Mouse (Mus musculus) embryonic facial prominence, embryonic 11.5 days (tissue): ENCODE results near the gene Tbk1. TPM values are rescaled to one million over a fixed set of nuclear protein-coding genes. Genes with fewer than 3 reads are reported as not detected.

Experiments used
- ATAC-seq: fragments of 200-750 bp; cut with Nextera tagmentation; replicated peaks from 2 replicates; pipeline ENCODE4 v1.8.0; 2017; ENCODE audit warnings: low read depth; ENCODE audit not compliant: insufficient number of reproducible peaks, low FRiP score, low TSS enrichment
- DNase-seq: peaks from one replicate; pipeline ENCODE4 v3.0.0-alpha.2; 2015; ENCODE audit warnings: low spot score
- H3K27ac ChIP-seq: fragments of 300-500 bp; sonication (generic); replicated peaks from 2 replicates; pipeline ENCODE4 v1.5.1; 2014; ENCODE audit warnings: mild to moderate bottlenecking, low read depth, low read length, control low read depth
- H3K27me3 ChIP-seq: fragments of 300-500 bp; sonication (generic); 2 replicates; pipeline ENCODE4 v1.6.1; 2014; ENCODE audit warnings: mild to moderate bottlenecking, low read length, moderate library complexity, mixed read lengths; ENCODE audit not compliant: control insufficient read depth, insufficient read depth
- H3K36me3 ChIP-seq: fragments of 300-500 bp; sonication (generic); replicated peaks from 2 replicates; pipeline ENCODE4 v1.6.1; 2014; ENCODE audit warnings: low read depth, mild to moderate bottlenecking, low read length, moderate library complexity, mixed read lengths; ENCODE audit not compliant: control insufficient read depth, insufficient read depth
- H3K4me1 ChIP-seq: fragments of 300-500 bp; sonication (generic); 2 replicates; pipeline ENCODE4 v1.6.1; 2014; ENCODE audit warnings: low read length, mixed read lengths; ENCODE audit not compliant: control insufficient read depth, insufficient read depth
- H3K4me2 ChIP-seq: fragments of 300-500 bp; sonication (generic); 2 replicates; pipeline ENCODE4 v1.6.1; 2014; ENCODE audit warnings: low read depth, mild to moderate bottlenecking, control low read depth, low read length, moderate library complexity
- H3K4me3 ChIP-seq: fragments of 300-500 bp; sonication (generic); 2 replicates; pipeline ENCODE4 v1.5.1; 2014; ENCODE audit warnings: low read depth, low read length, control low read depth
- H3K9ac ChIP-seq: fragments of 300-500 bp; sonication (generic); replicated peaks from 2 replicates; pipeline ENCODE4 v1.6.1; 2014; ENCODE audit warnings: mild to moderate bottlenecking, control low read depth, low read length
- H3K9me3 ChIP-seq: fragments of 300-500 bp; sonication (generic); replicated peaks from 2 replicates; pipeline ENCODE4 v1.6.1; 2016; ENCODE audit warnings: mild to moderate bottlenecking, low read length, inconsistent platforms, mixed read lengths; ENCODE audit not compliant: control insufficient read depth
- WGBS: fragments of 180-500 bp; shearing (Covaris S2); extraction: QIAGEN DNeasy Blood & Tissue Kit; methylation state at CpG from one replicate; pipeline ENCODE4 v1.1.7; 2014; 5-methylcytosine and 5-hydroxymethylcytosine counted together
- polyA plus RNA-seq: library from polyadenylated mRNA; unstranded; fragments of >200 nt; fragmentation: Nextera tagmentation; extraction: Ambion mirVana; gene quantifications from 2 replicates; pipeline ENCODE4 v1.2.1, GENCODE M21; 2014

Tbk1 gene
- polyA plus RNA-seq, 1 experiment from 2014 or later, result 35.2 TPM

GRCm38 (mm10) chr10:121530365-121531003 is 56.1 kb downstream of the Tbk1 start:
- Histone ChIP-seq H3K4me3 (no peak overlapping the region), H3K9me3 (no peaks in the 10 kb centered on the region), H3K9ac (no peak overlapping the region), H3K27me3 (no peaks in the 10 kb centered on the region), H3K36me3 (no peaks in the 10 kb centered on the region), H3K4me1 (no peaks in the 10 kb centered on the region), H3K27ac (no peak overlapping the region), H3K4me2 (no peak overlapping the region)
- DNase-seq (no peak), ATAC-seq (no peak)
- 85% methylated on average over 8 of the region's 8 CpGs for WGBS

DNA sequence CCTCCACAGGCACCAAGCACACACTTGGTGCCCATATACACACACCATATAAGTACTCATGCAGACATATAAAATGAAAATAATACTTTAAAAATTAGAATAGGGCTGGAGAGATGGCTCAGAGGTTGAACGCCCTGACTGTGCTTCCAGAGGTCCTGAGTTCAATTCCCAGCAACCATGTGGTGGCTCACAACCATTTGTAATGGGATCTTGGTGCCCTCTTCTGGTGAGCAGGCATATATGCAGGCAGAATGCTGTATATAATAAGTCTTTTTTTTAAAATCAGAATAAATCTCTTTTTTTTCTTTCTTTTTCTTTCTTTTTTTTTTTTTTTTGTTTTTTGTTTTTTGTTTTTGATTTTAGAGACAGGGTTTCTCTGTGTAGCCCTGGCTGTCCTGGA is 57.3 kb downstream of the Tbk1 start:
- 84% methylated on average over 1 of the region's 1 CpGs for WGBS
- Histone ChIP-seq H3K4me1 (no peaks in the 10 kb centered on the region), H3K9me3 (no peaks in the 10 kb centered on the region), H3K9ac (no peak overlapping the region), H3K36me3 (no peaks in the 10 kb centered on the region), H3K4me2 (no peak overlapping the region), H3K27me3 (no peaks in the 10 kb centered on the region), H3K27ac (no peak overlapping the region), H3K4me3 (no peak overlapping the region)
- DNase-seq, result no peak
- no peak for ATAC-seq

GRCm38 (mm10) chr10:121528470-121528869 is 58.1 kb downstream of the Tbk1 start:
- no peak for ATAC-seq
- no peak overlapping the region for H3K9ac ChIP-seq

DNA sequence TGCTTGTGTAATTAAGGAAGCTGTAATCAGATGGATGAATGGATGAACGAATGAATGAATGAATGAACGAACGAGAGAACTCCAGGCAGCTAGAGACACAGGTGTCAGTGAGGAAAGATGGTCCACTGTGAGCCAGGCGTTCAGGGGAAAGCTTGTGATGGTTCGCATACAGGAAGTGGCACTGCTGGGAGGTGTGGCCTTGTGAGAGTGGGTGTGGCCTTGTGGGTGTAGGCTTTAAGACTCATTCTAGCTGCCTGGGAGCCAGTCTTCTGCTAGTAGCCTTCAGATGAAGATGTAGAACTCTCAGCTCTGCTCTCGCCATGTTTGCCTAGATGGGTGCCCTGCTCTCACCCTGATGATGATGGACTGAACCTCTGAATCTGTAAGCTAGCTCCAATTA is 59.5 kb downstream of the Tbk1 start:
- H3K9ac ChIP-seq, result no peak overlapping the region
- DNase-seq, result no peak
- no peaks in the 10 kb centered on the region for H3K9me3 ChIP-seq
- H3K4me1 ChIP-seq, result no peaks in the 10 kb centered on the region
- H3K27ac ChIP-seq, result no peak overlapping the region
- H3K36me3 ChIP-seq, result no peaks in the 10 kb centered on the region
- no peaks in the 10 kb centered on the region for H3K27me3 ChIP-seq
- no peak overlapping the region for H3K4me2 ChIP-seq
- no peak for ATAC-seq
- H3K4me3 ChIP-seq, result no peak overlapping the region
- 77% methylated on average over 6 of the region's 6 CpGs for WGBS

More at GRCm38 (mm10) chr10:121528470-121528869, 58.1 kb downstream of the Tbk1 start:
- DNase-seq, result no peak
- Histone ChIP-seq H3K4me1 (no peaks in the 10 kb centered on the region), H3K36me3 (no peaks in the 10 kb centered on the region), H3K27ac (no peak overlapping the region), H3K4me3 (no peak overlapping the region), H3K4me2 (no peak overlapping the region), H3K27me3 (no peaks in the 10 kb centered on the region), H3K9me3 (no peaks in the 10 kb centered on the region)
- 71% methylated on average over 3 of the region's 3 CpGs for WGBS

DNA sequence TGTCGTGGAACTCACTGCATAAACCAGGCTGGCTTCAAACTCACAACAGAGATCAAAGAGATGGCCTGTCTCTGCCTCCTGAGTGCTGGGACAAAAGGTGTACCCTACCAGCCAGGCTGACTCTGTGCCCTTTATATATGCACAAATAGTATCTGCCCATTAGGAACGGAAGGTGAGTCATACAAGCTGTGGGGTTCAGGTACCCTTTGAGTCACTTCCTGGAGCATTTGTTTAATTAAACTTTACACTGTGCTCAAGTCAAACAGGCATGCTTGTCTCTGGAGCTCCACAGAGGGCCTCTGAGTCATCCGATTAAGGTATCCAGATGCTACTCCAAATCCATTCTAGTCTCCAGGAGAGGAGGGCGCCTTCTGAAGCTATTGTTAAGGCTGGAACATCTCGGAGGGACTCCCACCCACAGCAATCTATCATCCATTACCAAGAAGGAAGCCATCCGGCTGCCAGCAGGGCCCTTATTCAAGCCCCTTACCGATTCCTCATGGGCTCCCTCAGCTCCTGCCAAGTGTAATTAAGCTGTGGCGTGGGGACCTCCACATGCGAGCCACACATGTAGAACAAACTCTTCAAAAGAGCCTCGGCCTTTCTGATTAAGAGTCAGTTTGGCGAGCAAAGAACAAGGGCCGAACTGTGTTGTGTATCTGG is 65.5 kb downstream of the Tbk1 start:
- no peaks in the 10 kb centered on the region for H3K36me3 ChIP-seq
- no peaks in the 10 kb centered on the region for H3K9me3 ChIP-seq
- H3K9ac ChIP-seq, result no peak overlapping the region; the same call in 1 of the 2 replicates
- no peaks in the 10 kb centered on the region for H3K4me1 ChIP-seq
- no peaks in the 10 kb centered on the region for H3K27me3 ChIP-seq
- no peak for DNase-seq
- 27% methylated on average over 12 of the region's 12 CpGs for WGBS
- H3K4me3 ChIP-seq, result no peak overlapping the region
- no peak overlapping the region for H3K4me2 ChIP-seq
- no peak for ATAC-seq
- no peak overlapping the region for H3K27ac ChIP-seq

DNA sequence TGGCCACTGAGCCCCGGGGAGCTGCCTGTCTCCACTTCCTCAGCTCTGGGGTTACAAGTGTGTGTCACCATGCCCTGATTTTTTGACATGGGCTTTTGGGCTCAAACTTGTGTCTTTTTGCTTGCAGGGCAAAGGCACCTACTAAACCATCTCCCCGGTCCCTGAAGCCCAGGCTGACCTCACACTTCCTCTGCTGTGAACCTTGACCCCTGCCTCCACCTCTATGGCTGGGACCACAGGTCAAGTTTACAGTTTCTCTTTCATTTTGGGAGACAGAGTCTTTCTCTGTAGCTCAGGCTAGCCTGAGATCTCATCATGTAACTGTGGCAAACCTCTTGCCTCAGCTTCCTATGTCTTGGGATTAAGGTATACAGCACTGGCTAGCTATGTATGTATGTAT is 66.9 kb downstream of the Tbk1 start:
- ATAC-seq, result no peak
- WGBS, result 29% methylated on average over 2 of the region's 2 CpGs

DNA sequence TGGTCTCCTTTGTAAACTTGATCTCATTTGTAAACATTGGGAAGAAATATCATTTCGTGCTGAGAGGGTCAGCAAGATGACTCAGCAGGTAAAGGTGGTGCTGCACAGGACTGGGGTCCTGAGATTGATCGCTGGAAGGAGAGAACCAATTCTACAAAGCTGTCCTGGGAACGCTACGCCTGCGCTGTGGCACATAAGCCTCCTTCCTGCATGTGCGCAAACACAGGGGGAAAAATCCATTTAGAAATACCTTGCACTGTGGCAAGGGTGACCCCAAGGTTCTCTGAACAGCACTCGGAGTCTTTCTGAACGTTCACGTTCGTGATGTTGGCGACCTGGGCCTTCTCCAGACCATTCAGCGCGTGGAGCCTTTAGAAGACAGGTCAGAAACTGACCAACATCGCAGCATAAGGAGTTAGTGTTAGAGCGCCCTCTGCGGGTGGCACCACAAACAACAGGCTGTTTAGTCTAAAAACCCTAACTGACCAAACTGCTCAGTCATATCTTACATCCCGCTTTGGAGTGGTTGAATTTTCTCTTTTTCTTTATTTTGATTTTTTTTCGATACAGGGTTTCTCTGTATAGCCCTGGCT is 70.5 kb downstream of the Tbk1 start:
- ATAC-seq, result peak; percentile 37; the same call in 1 of the 2 replicates

More for the DNA sequence above, 66.9 kb downstream of the Tbk1 start:
- Histone ChIP-seq H3K9ac (no peak overlapping the region), H3K36me3 (no peaks in the 10 kb centered on the region), H3K27me3 (no peaks in the 10 kb centered on the region), H3K4me1 (no peaks in the 10 kb centered on the region), H3K4me2 (no peak overlapping the region), H3K4me3 (no peak overlapping the region), H3K27ac (no peak overlapping the region), H3K9me3 (no peaks in the 10 kb centered on the region)
- DNase-seq, result no peak

More for the DNA sequence above, 70.5 kb downstream of the Tbk1 start:
- no peak overlapping the region; the same call in 1 of the 2 replicates for H3K4me2 ChIP-seq
- no peaks in the 10 kb centered on the region for H3K9me3 ChIP-seq
- no peaks in the 10 kb centered on the region for H3K27me3 ChIP-seq
- H3K27ac ChIP-seq, result no peak overlapping the region
- 30% methylated on average over 18 of the region's 18 CpGs for WGBS
- peak; percentile 92 for DNase-seq
- H3K9ac ChIP-seq, result peak overlapping the region; percentile 7; the same call in 1 of the 2 replicates
- H3K36me3 ChIP-seq, result no peaks in the 10 kb centered on the region
- no peak overlapping the region for H3K4me3 ChIP-seq
- H3K4me1 ChIP-seq, result no peaks in the 10 kb centered on the region
